In genomic region chr10:13180211-13180610, GRCm38 (mm10) we compare ENCODE assay signal across 33 mouse cellular contexts. TPM values are rescaled to one million over a fixed set of nuclear protein-coding genes. Genes with fewer than 3 reads are reported as not detected.
DNase-seq lines count a peak whose midpoint lies in the region; ATAC-seq and TF ChIP-seq lines count a peak whose summit lies in the region.
"Had no signal": no experiment of that assay in that cellular context is flagged by ENCODE, and none has a peak within 500 bp of the region (broad histone marks: within the 10 kb centered on the region; RNA-seq: fewer than 3 reads in every experiment).

No protein-coding gene starts in this region.

- no peaks in the 10 kb centered on the region for H3K9me3 ChIP-seq in intestine, embryonic 14.5 days (ENCODE audit: control insufficient read depth, low read length)
- H3K9me3 ChIP-seq in intestine, embryonic 16.5 days (ENCODE audit: control insufficient read depth, low read length) = no peaks in the 10 kb centered on the region
- H3K9me3 ChIP-seq in lung, embryonic 16.5 days (ENCODE audit: control insufficient read depth, low read length) = no peaks in the 10 kb centered on the region; the same call in 1 of the 2 replicates
- H3K9me3 ChIP-seq: forebrain, embryonic 12.5 days; hindbrain, embryonic 10.5 days; midbrain, embryonic 15.5 days; neural tube, embryonic 12.5 days had no signal

- no peak for TF ChIP-seq CTCF in heart, adult 2 months (IDR thresholded peaks at IDR 0.05)
- TF ChIP-seq CTCF in lung, adult 2 months (IDR thresholded peaks at IDR 0.05; ENCODE audit: insufficient read depth, low read length) = no peak

- no peak for TF ChIP-seq EP300 in heart, adult 2 months (IDR thresholded peaks at IDR 0.05; ENCODE audit: insufficient read depth, low read depth, low read length)

- H3K4me1 ChIP-seq in heart, adult 2 months (ENCODE audit: control insufficient read depth, insufficient read depth, low read length) = no peaks in the 10 kb centered on the region; the same call in 1 of the 2 replicates
- peaks cover 7% of the 10 kb centered on the region; the same call in 1 of the 2 replicates for H3K4me1 ChIP-seq in intestine, embryonic 14.5 days (replicated peaks; ENCODE audit: control insufficient read depth, insufficient read depth, low read length)
- H3K4me1 ChIP-seq in intestine, embryonic 16.5 days (ENCODE audit: control insufficient read depth, insufficient read depth, low read length) = no peaks in the 10 kb centered on the region
- H3K4me1 ChIP-seq in lung, embryonic 16.5 days (replicated peaks; ENCODE audit: control insufficient read depth, insufficient read depth, low read length) = no peaks in the 10 kb centered on the region
- no peaks in the 10 kb centered on the region for H3K4me1 ChIP-seq in lung, adult 2 months (ENCODE audit: control insufficient read depth, insufficient read depth, low read length)
- H3K4me1 ChIP-seq: forebrain, embryonic 12.5 days; hindbrain, embryonic 10.5 days; midbrain, embryonic 15.5 days; neural tube, embryonic 12.5 days had no signal

- DNase-seq in heart, adult 11 months = peak; percentile 45
- DNase-seq in heart, adult 2 months = no peak
- DNase-seq in intestine, embryonic 14.5 days (ENCODE audit: low spot score) = no peak
- DNase-seq in lung, adult 2 months = no peak
- no peak for DNase-seq in ovary, adult 18-20 months (ENCODE audit: low spot score)
- no peak for DNase-seq in embryo, embryonic 9.5 days (ENCODE audit: extremely low spot score)
- DNase-seq: adrenal gland, postnatal 14 days; cerebellum, adult 8-10 months; cerebellum, postnatal 36 days; embryo, embryonic 11 days; gastrocnemius, postnatal 25 days; kidney, adult 18-20 months; kidney, postnatal 4 days; layer of hippocampus, adult 9-11 months; liver, postnatal 0 days; retina, postnatal 1 day; thymus, adult 2 months had no signal

- H3K4me3 ChIP-seq in heart, adult 2 months = no peak overlapping the region
- no peak overlapping the region for H3K4me3 ChIP-seq in intestine, embryonic 14.5 days (ENCODE audit: low read depth, low read length)
- H3K4me3 ChIP-seq in intestine, embryonic 16.5 days (ENCODE audit: low read length) = no peak overlapping the region
- H3K4me3 ChIP-seq in lung, embryonic 16.5 days (ENCODE audit: low read length) = no peak overlapping the region
- no peak overlapping the region for H3K4me3 ChIP-seq in lung, adult 2 months (replicated peaks; ENCODE audit: extremely low read depth, low read depth, low read length)
- H3K4me3 ChIP-seq: erythroblast, embryonic 14.5 days; forebrain, embryonic 12.5 days; hindbrain, embryonic 10.5 days; midbrain, embryonic 15.5 days; neural tube, embryonic 12.5 days had no signal

- no peaks in the 10 kb centered on the region for H3K79me2 ChIP-seq in heart, adult 2 months (replicated peaks; ENCODE audit: control insufficient read depth, insufficient read depth, low read length)

- intact Hi-C loops in heart, adult 2 months (cut with DNase I) = no loop called here

- no peak for TF ChIP-seq POLR2A in heart, adult 2 months (IDR thresholded peaks at IDR 0.05; ENCODE audit: insufficient read depth, low read depth, low read length)
- no peak for TF ChIP-seq POLR2A in lung, adult 2 months (IDR thresholded peaks at IDR 0.05; ENCODE audit: borderline replicate concordance, extremely low read depth, low read depth, low read length)

- WGBS in heart, adult 2 months = 78% methylated on average over 7 of the region's 7 CpGs
- WGBS in intestine, embryonic 14.5 days = 36% methylated on average over 7 of the region's 7 CpGs
- WGBS in intestine, embryonic 16.5 days = 63% methylated on average over 7 of the region's 7 CpGs
- WGBS in lung, embryonic 16.5 days = 59% methylated on average over 7 of the region's 7 CpGs
- WGBS in lung, adult 2 months = 81% methylated on average over 7 of the region's 7 CpGs

- H3K27me3 ChIP-seq in heart, adult 2 months (ENCODE audit: control insufficient read depth, insufficient read depth, low read length) = no peaks in the 10 kb centered on the region
- H3K27me3 ChIP-seq in intestine, embryonic 14.5 days (replicated peaks; ENCODE audit: control insufficient read depth, insufficient read depth, low read length) = no peaks in the 10 kb centered on the region
- no peaks in the 10 kb centered on the region for H3K27me3 ChIP-seq in intestine, embryonic 16.5 days (replicated peaks; ENCODE audit: control insufficient read depth, insufficient read depth, low read length)
- H3K27me3 ChIP-seq in lung, embryonic 16.5 days (ENCODE audit: control insufficient read depth, insufficient read depth, low read depth, low read length) = no peaks in the 10 kb centered on the region
- H3K27me3 ChIP-seq: forebrain, embryonic 12.5 days; midbrain, embryonic 15.5 days; neural tube, embryonic 12.5 days had no signal

- H3K36me3 ChIP-seq in heart, adult 2 months (ENCODE audit: control insufficient read depth, insufficient read depth, low read length) = peaks cover 7% of the 10 kb centered on the region
- H3K36me3 ChIP-seq in intestine, embryonic 14.5 days (ENCODE audit: control insufficient read depth, insufficient read depth, low read length) = peaks cover 80% of the 10 kb centered on the region
- H3K36me3 ChIP-seq in intestine, embryonic 16.5 days (ENCODE audit: control insufficient read depth, insufficient read depth, low read length) = peaks cover 18% of the 10 kb centered on the region
- peaks cover 42% of the 10 kb centered on the region for H3K36me3 ChIP-seq in lung, embryonic 16.5 days (ENCODE audit: control insufficient read depth, insufficient read depth, low read length)

- H3K4me2 ChIP-seq in intestine, embryonic 14.5 days (ENCODE audit: low read length) = no peak overlapping the region
- no peak overlapping the region for H3K4me2 ChIP-seq in intestine, embryonic 16.5 days (ENCODE audit: low read depth, low read length)
- no peak overlapping the region for H3K4me2 ChIP-seq in lung, embryonic 16.5 days (ENCODE audit: low read depth, low read length)
- H3K4me2 ChIP-seq: forebrain, embryonic 12.5 days; midbrain, embryonic 15.5 days; neural tube, embryonic 12.5 days had no signal

- no peak overlapping the region for H3K9ac ChIP-seq in heart, adult 2 months (ENCODE audit: low read depth, low read length)
- no peak overlapping the region for H3K9ac ChIP-seq in intestine, embryonic 14.5 days (ENCODE audit: low read length)
- H3K9ac ChIP-seq in intestine, embryonic 16.5 days (ENCODE audit: low read depth, low read length) = no peak overlapping the region
- no peak overlapping the region for H3K9ac ChIP-seq in lung, embryonic 16.5 days (ENCODE audit: low read length)
- H3K9ac ChIP-seq: forebrain, embryonic 12.5 days; liver, postnatal 0 days; midbrain, embryonic 15.5 days; neural tube, embryonic 12.5 days had no signal

- no peak overlapping the region for H3K27ac ChIP-seq in heart, adult 2 months
- H3K27ac ChIP-seq in intestine, embryonic 14.5 days (ENCODE audit: low read depth) = peak overlapping the region; percentile 64; the same call in 1 of the 2 replicates
- no peak overlapping the region for H3K27ac ChIP-seq in intestine, embryonic 16.5 days (ENCODE audit: low read length)
- H3K27ac ChIP-seq in lung, embryonic 16.5 days (ENCODE audit: low read length) = no peak overlapping the region
- H3K27ac ChIP-seq: forebrain, embryonic 12.5 days; hindbrain, embryonic 10.5 days; macrophage; midbrain, embryonic 15.5 days; neural tube, embryonic 12.5 days had no signal

- no peak for ATAC-seq in intestine, embryonic 14.5 days (replicated peaks; ENCODE audit: low FRiP score, low TSS enrichment, low read depth)
- ATAC-seq in intestine, embryonic 16.5 days = no peak
- ATAC-seq in lung, embryonic 16.5 days (ENCODE audit: low read depth) = peak; percentile 56; the same call in 1 of the 2 replicates
- ATAC-seq: hindbrain, embryonic 16.5 days; liver, postnatal 0 days; midbrain, embryonic 15.5 days had no signal

RNA-seq across cellular contexts. Expression of gene Zc2hc1b, which starts 2.4 kb away (rescaled TPM):
- not detected for total RNA-seq in heart, adult 2 months (2021)
- not detected in 2 replicates for polyA plus RNA-seq in heart, adult 2 months (2012; rRNA removed)
- not detected in 2 replicates for polyA plus RNA-seq in intestine, embryonic 14.5 days (2014; fragmentation: Nextera tagmentation; extraction: Ambion mirVana)
- polyA plus RNA-seq in intestine, embryonic 16.5 days (2015; fragmentation: Nextera tagmentation; extraction: Ambion mirVana) = not detected in 2 replicates
- not detected in 2 replicates for polyA plus RNA-seq in lung, embryonic 16.5 days (2015; fragmentation: Nextera tagmentation; extraction: Ambion mirVana)
- not detected in 2 replicates for polyA plus RNA-seq in lung, adult 2 months (2012; rRNA removed)
- total RNA-seq: adrenal gland, postnatal 14 days; gastrocnemius, postnatal 25 days; left cerebral cortex, adult 18-20 months; left cerebral cortex, postnatal 36 days; liver, adult 2 months had no signal
- polyA plus RNA-seq: brain, embryonic 14.5 days; erythroblast, embryonic 14.5 days; forebrain, embryonic 12.5 days; heart, embryonic 14.5 days; hindbrain, embryonic 10.5 days; hindbrain, embryonic 16.5 days; kidney, embryonic 16.5 days; liver, adult 2 months; liver, postnatal 0 days; macrophage; midbrain, embryonic 15.5 days; neural tube, embryonic 12.5 days; spleen, adult 2 months; thymus, adult 2 months had no signal

RNA-seq across cellular contexts. Expression of gene Ltv1, which starts 12.8 kb away (rescaled TPM):
- 10 to 100 TPM; 22.8 to 22.9 TPM for total RNA-seq in heart, adult 2 months (2021)
- 11.5 and 16.8 TPM in 2 replicates for polyA plus RNA-seq in heart, adult 2 months (2012; rRNA removed)
- 80.1 and 87.2 TPM in 2 replicates for polyA plus RNA-seq in intestine, embryonic 14.5 days (2014; fragmentation: Nextera tagmentation; extraction: Ambion mirVana)
- polyA plus RNA-seq in intestine, embryonic 16.5 days (2015; fragmentation: Nextera tagmentation; extraction: Ambion mirVana) = 69.2 and 74.4 TPM in 2 replicates
- 54.9 and 63.4 TPM in 2 replicates for polyA plus RNA-seq in lung, embryonic 16.5 days (2015; fragmentation: Nextera tagmentation; extraction: Ambion mirVana)
- 7.3 and 12.2 TPM in 2 replicates for polyA plus RNA-seq in lung, adult 2 months (2012; rRNA removed)
